Mouse (Mus musculus) neutrophil, adult 5-6 weeks (primary cell): ENCODE measurements around the gene Shox2. TPM values are rescaled to one million over a fixed set of nuclear protein-coding genes. Genes with fewer than 3 reads are reported as not detected.

Experiments
- ATAC-seq: fragments of 151-379, 151-347 bp; 2 replicates; pipeline ENCODE4 v1.8.0; 2017; ENCODE audit warnings: mild to moderate bottlenecking, moderate TSS enrichment; ENCODE audit not compliant: insufficient number of reproducible peaks, poor library complexity, low FRiP score, severe bottlenecking; ENCODE audit errors: extremely low read depth
- total RNA-seq: library from RNA; stranded (forward); fragments of 200-1000 nt; gene quantifications from 2 replicates; pipeline ENCODE4 v1.2.3, GENCODE M21; 2017

Gene Shox2
- 0.47 TPM in 1 of 2 replicates, not detected in the other for total RNA-seq

- no peak for ATAC-seq
Measured at GRCm38 (mm10) chr3:66981706-66982105, at the start of gene Shox2. Gene Shox2 (minus strand): TSS chr3:66981771.

GRCm38 (mm10) chr3:66996820-66997219 is 15.2 kb upstream of the Shox2 start:
- ATAC-seq = no peak

GRCm38 (mm10) chr3:66986287-66986560 is 4.7 kb upstream of the Shox2 start:
- ATAC-seq = no peak

- ATAC-seq = peak; percentile 87
Measured at GRCm38 (mm10) chr3:66985539-66986286, 4.1 kb upstream of the Shox2 start.

GRCm38 (mm10) chr3:66983481-66983880 is 1.9 kb upstream of the Shox2 start:
- no peak for ATAC-seq

GRCm38 (mm10) chr3:66982181-66982911 is 775 bp upstream of the Shox2 start:
- peak; percentile 38; the same call in 1 of the 2 replicates for ATAC-seq

- no peak for ATAC-seq
Measured at GRCm38 (mm10) chr3:66981101-66981661, 390 bp downstream of the Shox2 start, which contains the start of gene Rsrc1. Gene Rsrc1 (plus strand): TSS chr3:66981390.

GRCm38 (mm10) chr3:66980111-66980975 is 1.2 kb downstream of the Shox2 start:
- ATAC-seq = no peak

- no peak for ATAC-seq
Measured at GRCm38 (mm10) chr3:66979491-66979890, 2.1 kb downstream of the Shox2 start.

GRCm38 (mm10) chr3:66978457-66979381 is 2.9 kb downstream of the Shox2 start:
- ATAC-seq = no peak

- ATAC-seq = no peak
Measured at GRCm38 (mm10) chr3:66977811-66978456, 3.6 kb downstream of the Shox2 start.

GRCm38 (mm10) chr3:66976889-66977615 is 4.5 kb downstream of the Shox2 start:
- ATAC-seq = no peak

- no peak for ATAC-seq
Measured at GRCm38 (mm10) chr3:66974501-66974900, 7.1 kb downstream of the Shox2 start.

GRCm38 (mm10) chr3:66973391-66973943 is 8.1 kb downstream of the Shox2 start:
- ATAC-seq = no peak

GRCm38 (mm10) chr3:66972191-66972950 is 9.2 kb downstream of the Shox2 start:
- no peak for ATAC-seq

GRCm38 (mm10) chr3:66970661-66971331 is 10.8 kb downstream of the Shox2 start:
- ATAC-seq = no peak
